Mouse (Mus musculus): ENCODE measurements at regions not wholly inside any gene's neighbourhood (a gene's known extent, or its start where the extent isn't known, plus 50 kb on each side); places are given as distances from the start of the nearest gene placed in this dataset.

- DNase-seq, result no peak
Measured at GRCm38 (mm10) chr9:33238190-33238589, 602.2 kb downstream of the Ets1 start.

- DNase-seq, result no peak
Measured at GRCm38 (mm10) chr9:33238846-33239245, 602.8 kb downstream of the Ets1 start.

- no peak for DNase-seq
Measured at GRCm38 (mm10) chr9:33240506-33240905, 604.5 kb downstream of the Ets1 start.

- DNase-seq, result no peak
Measured at GRCm38 (mm10) chr9:33240914-33241635, 605.1 kb downstream of the Ets1 start.

- DNase-seq, result peak; percentile 61
Measured at GRCm38 (mm10) chr9:33246932-33247331, 610.9 kb downstream of the Ets1 start.

DNA sequence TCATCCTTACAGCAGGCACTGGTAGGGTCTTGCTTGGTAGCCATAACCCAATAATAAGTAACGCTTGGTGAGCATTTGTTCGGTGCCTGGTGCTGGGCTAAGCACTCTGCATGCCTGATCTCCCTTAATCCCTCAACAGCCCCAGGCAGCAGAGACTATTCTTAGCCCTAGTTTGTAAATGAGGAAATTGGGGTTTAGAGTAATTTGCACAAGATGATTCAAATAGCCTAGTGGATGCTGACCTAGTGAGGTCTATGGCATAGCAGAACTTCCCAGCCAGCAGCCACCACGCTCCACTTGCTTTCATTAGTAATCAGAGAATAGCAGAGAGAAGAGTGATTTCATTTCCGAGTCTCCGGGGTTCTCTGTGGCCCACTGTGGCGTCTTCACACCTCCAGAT lies 622.2 kb downstream of the Ets1 start:
- DNase-seq, result peak; percentile 2

- peak; percentile 52 for DNase-seq
Measured at GRCm38 (mm10) chr9:33260171-33260570, 624.1 kb downstream of the Ets1 start.

- DNase-seq, result no peak
Measured at GRCm38 (mm10) chr9:33289381-33289780, 653.4 kb downstream of the Ets1 start.

DNA sequence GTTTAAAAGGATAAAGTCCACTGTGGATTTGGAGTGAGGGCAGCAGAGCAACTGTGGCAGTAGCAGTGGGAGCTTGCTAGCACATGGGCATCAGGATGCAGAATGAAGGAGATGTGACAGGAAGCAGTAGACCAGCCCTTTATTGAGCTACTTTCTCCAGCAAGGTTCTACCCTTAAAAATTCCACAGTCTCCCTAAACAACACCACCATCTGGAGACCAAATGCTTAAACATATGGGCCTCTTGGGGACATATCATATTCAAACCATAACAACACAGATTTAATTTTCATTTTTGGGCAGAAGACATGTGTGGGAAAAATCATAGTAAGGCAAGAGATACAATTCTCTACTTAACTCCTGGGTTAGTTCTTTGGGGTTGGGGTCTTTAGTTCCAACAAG lies 656.1 kb downstream of the Ets1 start:
- DNase-seq, result no peak

DNA sequence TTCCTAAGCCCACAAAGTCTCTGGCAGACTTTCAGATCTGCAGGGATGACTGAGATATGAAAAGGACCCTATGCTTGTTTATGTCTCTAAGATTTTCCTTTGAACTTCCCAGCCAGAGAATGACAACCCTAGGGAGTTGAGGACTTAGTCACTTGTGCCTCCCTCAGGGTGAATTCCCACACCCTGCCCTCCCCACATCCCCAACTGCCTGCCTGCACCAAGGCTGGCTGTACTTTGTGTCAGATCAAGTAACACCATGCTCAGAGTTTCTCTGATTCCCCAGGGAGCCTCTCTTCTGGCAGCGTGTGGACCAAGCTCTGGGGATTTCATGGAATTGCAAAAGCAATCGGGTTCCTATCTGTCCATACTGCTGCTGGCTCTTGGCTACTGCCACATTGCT lies 659.9 kb downstream of the Ets1 start:
- DNase-seq, result no peak

GRCm38 (mm10) chr9:33319525-33320025 lies 683.6 kb downstream of the Ets1 start:
- DNase-seq, result peak; percentile 50

DNA sequence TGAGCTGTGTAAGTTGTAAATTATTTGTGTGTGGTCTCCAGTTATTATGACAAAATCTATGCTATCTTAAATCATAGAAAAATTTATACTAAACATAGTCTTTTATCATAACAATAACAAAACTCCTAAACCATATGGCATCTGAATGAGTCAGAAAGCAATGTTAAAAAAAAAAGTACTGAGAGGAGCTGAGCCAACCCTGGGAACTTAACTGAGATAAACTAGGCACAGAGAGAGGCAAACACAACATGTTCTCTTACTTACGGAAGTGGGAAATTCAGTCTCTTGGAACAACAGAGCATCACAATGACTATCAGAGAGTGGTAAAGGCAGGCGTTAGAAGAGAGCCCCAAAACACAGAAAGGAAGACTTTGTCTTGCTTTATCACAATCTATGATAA lies 691.7 kb downstream of the Ets1 start:
- DNase-seq, result no peak

- DNase-seq, result peak; percentile 4
Measured at GRCm38 (mm10) chr9:33350258-33350657, 714.2 kb downstream of the Ets1 start.

GRCm38 (mm10) chr9:33356621-33357020 lies 720.6 kb downstream of the Ets1 start:
- no peak for DNase-seq

DNA sequence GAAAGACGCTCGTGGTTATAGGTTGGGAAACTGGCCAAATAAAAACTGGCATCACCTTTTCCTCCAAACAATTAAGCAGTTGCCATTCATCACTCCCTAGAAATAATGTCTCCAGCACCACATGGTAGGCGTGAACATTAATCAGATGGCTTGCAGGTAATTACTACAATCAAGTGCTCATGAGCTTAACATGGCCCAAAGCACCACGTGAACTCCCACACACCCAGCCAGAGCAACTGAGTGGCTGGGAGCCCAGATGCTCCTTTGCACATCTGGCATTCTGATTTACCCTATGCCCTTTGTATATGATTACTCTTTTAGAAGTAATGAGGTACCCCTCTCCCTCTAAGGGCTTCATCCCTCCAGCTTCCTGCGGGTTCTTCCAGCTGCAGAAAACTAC lies 724.9 kb downstream of the Ets1 start:
- DNase-seq, result no peak

GRCm38 (mm10) chr9:33389170-33389569 lies 753.1 kb downstream of the Ets1 start:
- DNase-seq, result no peak

GRCm38 (mm10) chr9:33404691-33405090 lies 768.7 kb downstream of the Ets1 start:
- DNase-seq, result no peak

- DNase-seq, result no peak
Measured at GRCm38 (mm10) chr9:33407517-33407916, 771.5 kb downstream of the Ets1 start.

DNA sequence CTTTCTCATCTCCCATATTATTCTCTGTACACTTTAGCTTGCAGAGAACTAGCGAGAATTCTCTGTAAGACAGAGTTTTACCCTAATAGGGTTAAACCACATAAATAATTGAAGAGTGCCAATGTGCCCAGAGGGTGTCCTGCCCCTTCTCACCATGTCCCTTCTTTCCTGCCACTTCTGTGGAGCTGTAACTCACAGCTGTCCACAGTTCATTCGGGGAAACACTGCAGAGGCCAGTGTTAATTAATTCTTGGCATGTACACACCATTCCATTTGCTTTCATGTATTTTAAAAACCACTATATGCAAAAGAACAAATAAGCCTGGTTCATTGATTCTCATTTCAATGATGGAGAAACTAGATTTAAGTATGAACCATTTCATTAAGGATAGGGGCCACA lies 787.8 kb downstream of the Ets1 start:
- peak; percentile 30 for DNase-seq

DNA sequence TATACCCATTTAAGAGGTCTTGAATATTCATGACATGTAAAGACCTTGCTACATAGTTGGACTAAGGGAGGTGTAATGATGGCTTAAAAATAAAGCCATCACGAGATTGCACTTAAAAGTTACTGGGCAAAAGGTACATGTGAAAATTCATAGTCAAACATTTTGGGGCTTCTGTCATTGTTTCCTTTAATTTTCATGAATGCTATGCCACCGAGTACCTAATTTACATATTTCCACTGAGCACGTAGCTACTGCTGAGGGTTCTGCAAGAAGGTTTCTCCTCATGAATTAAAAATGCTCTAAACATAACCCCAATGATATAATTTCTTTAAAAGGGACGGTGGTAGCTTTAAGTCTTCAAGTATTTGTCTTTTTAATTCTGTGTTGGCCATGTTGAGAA lies 800.4 kb downstream of the Ets1 start:
- DNase-seq, result no peak

- no peak for DNase-seq
Measured at GRCm38 (mm10) chr9:33442266-33442665, 806.2 kb downstream of the Ets1 start.

DNA sequence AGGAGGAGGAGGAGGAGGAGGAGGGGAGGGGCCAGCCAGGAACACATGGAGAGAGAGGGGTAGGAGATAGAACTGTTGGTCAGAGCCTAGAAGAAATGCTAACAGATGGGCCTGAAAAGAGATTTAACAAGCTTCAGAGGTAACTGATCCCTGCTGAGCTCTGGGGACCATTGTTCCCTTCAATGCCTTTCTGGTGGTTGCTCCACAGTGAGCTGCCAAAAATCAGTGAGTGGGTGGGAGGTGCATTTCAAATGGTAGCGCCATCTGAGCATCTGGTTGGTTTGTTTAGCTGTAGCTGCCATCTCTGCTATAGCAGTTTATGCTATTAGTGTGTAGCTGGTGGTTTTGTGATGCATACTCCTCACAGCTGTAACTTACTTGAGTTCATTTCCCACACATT lies 809.9 kb downstream of the Ets1 start:
- no peak for DNase-seq

- DNase-seq, result no peak
Measured at GRCm38 (mm10) chr9:33475106-33475505, 839.1 kb downstream of the Ets1 start.

- DNase-seq, result no peak
Measured at GRCm38 (mm10) chr9:33482845-33483540, 847.0 kb downstream of the Ets1 start.

GRCm38 (mm10) chr9:33483541-33483846 lies 847.5 kb downstream of the Ets1 start:
- no peak for DNase-seq
